Mouse (Mus musculus): ENCODE measurements around the gene Lonrf2.

The Lonrf2 gene

GRCm38 (mm10) chr1:38835568-38836476 lies 689 bp downstream of the Lonrf2 start:
- peak; percentile 41 for DNase-seq

GRCm38 (mm10) chr1:38834899-38835298 lies 1.6 kb downstream of the Lonrf2 start:
- DNase-seq, result peak; percentile 4

GRCm38 (mm10) chr1:38824926-38825325 lies 11.6 kb downstream of the Lonrf2 start:
- DNase-seq, result no peak

GRCm38 (mm10) chr1:38823851-38824250 lies 12.7 kb downstream of the Lonrf2 start:
- no peak for DNase-seq

- DNase-seq, result no peak
Observed at GRCm38 (mm10) chr1:38819691-38820090, 16.8 kb downstream of the Lonrf2 start.

- no peak for DNase-seq
Observed at GRCm38 (mm10) chr1:38817671-38818070, 18.8 kb downstream of the Lonrf2 start.

- no peak for DNase-seq
Observed at GRCm38 (mm10) chr1:38817268-38817667, 19.2 kb downstream of the Lonrf2 start.

- DNase-seq, result no peak
Observed at GRCm38 (mm10) chr1:38816306-38816705, 20.2 kb downstream of the Lonrf2 start.

GRCm38 (mm10) chr1:38807121-38807520 lies 29.4 kb downstream of the Lonrf2 start:
- no peak for DNase-seq

- no peak for DNase-seq
Observed at GRCm38 (mm10) chr1:38800402-38800801, 36.1 kb downstream of the Lonrf2 start.

- DNase-seq, result peak; percentile 7
Observed at GRCm38 (mm10) chr1:38799304-38799703, 37.2 kb downstream of the Lonrf2 start.

GRCm38 (mm10) chr1:38796936-38797335 lies 39.6 kb downstream of the Lonrf2 start:
- DNase-seq, result peak; percentile 23

GRCm38 (mm10) chr1:38795496-38795895 lies 41.0 kb downstream of the Lonrf2 start:
- no peak for DNase-seq

- DNase-seq, result no peak
Observed at GRCm38 (mm10) chr1:38791016-38791810, 45.3 kb downstream of the Lonrf2 start.

- no peak for DNase-seq
Observed at GRCm38 (mm10) chr1:38789988-38790602, 46.4 kb downstream of the Lonrf2 start.

GRCm38 (mm10) chr1:38788904-38789303 lies 47.6 kb downstream of the Lonrf2 start:
- DNase-seq, result no peak

GRCm38 (mm10) chr1:38787443-38787842 lies 49.1 kb downstream of the Lonrf2 start:
- peak; percentile 58 for DNase-seq

GRCm38 (mm10) chr1:38786358-38786757 lies 50.2 kb downstream of the Lonrf2 start:
- DNase-seq, result no peak

GRCm38 (mm10) chr1:38778271-38778670 lies 58.2 kb downstream of the Lonrf2 start:
- DNase-seq, result no peak

- no peak for DNase-seq
Observed at GRCm38 (mm10) chr1:38777500-38777899, 59.0 kb downstream of the Lonrf2 start.

- DNase-seq, result no peak
Observed at GRCm38 (mm10) chr1:38775713-38776112, 60.8 kb downstream of the Lonrf2 start.

GRCm38 (mm10) chr1:38770676-38771075 lies 65.8 kb downstream of the Lonrf2 start:
- DNase-seq, result no peak

GRCm38 (mm10) chr1:38769920-38770319 lies 66.6 kb downstream of the Lonrf2 start:
- DNase-seq, result peak; percentile 45

Measured in kidney, postnatal 14 days (tissue).